Mouse (Mus musculus) embryonic facial prominence, embryonic 15.5 days (tissue): ENCODE measurements around the gene Crtap. TPM values are rescaled to one million over a fixed set of nuclear protein-coding genes. Genes with fewer than 3 reads are reported as not detected.

ENCODE experiments used
- ATAC-seq: fragments of 200-750 bp; cut with Nextera tagmentation; 2 replicates; pipeline ENCODE4 v1.8.0; 2017; ENCODE audit warnings: low read depth, moderate TSS enrichment; ENCODE audit not compliant: insufficient number of reproducible peaks, low FRiP score, low TSS enrichment
- H3K27ac ChIP-seq: fragments of 300-500 bp; sonication (generic); replicated peaks from 2 replicates; pipeline ENCODE4 v1.5.1; 2015; ENCODE audit warnings: mild to moderate bottlenecking, inconsistent platforms
- H3K27me3 ChIP-seq: fragments of 300-500 bp; sonication (generic); 2 replicates; pipeline ENCODE4 v1.6.1; 2015; ENCODE audit warnings: inconsistent platforms
- H3K36me3 ChIP-seq: fragments of 300-500 bp; sonication (generic); 2 replicates; pipeline ENCODE4 v1.6.1; 2015; ENCODE audit warnings: mild to moderate bottlenecking, inconsistent platforms
- H3K4me1 ChIP-seq: fragments of 300-500 bp; sonication (generic); 2 replicates; pipeline ENCODE4 v1.6.1; 2015; ENCODE audit warnings: inconsistent platforms
- H3K4me2 ChIP-seq: fragments of 300-500 bp; sonication (generic); replicated peaks from 2 replicates; pipeline ENCODE4 v1.6.1; 2015; ENCODE audit warnings: mild to moderate bottlenecking, inconsistent platforms
- H3K4me3 ChIP-seq: fragments of 300-500 bp; sonication (generic); replicated peaks from 2 replicates; pipeline ENCODE4 v1.5.1; 2015; ENCODE audit warnings: mild to moderate bottlenecking, inconsistent platforms
- H3K9ac ChIP-seq: fragments of 300-500 bp; sonication (generic); 2 replicates; pipeline ENCODE4 v1.6.1; 2015; ENCODE audit warnings: inconsistent platforms
- H3K9me3 ChIP-seq: fragments of 300-500 bp; sonication (generic); replicated peaks from 2 replicates; pipeline ENCODE4 v1.6.1; 2016; ENCODE audit warnings: inconsistent platforms
- WGBS: fragments of 180-500 bp; shearing (Covaris S2); methylation state at CpG from one replicate; pipeline ENCODE4 v1.1.7; 2015; 5-methylcytosine and 5-hydroxymethylcytosine counted together
- polyA plus RNA-seq: library from polyadenylated mRNA; unstranded; fragments of >200 nt; fragmentation: Nextera tagmentation; extraction: Ambion mirVana; gene quantifications from 2 replicates; pipeline ENCODE4 v1.2.1, GENCODE M21; 2015

The Crtap gene
- polyA plus RNA-seq, 1 experiment from 2014 or later, result 204 TPM

GRCm38 (mm10) chr9:114416646-114417517 lies 26.4 kb upstream of the Crtap start:
- H3K27ac ChIP-seq, result no peak overlapping the region
- no peaks in the 10 kb centered on the region for H3K9me3 ChIP-seq
- no peaks in the 10 kb centered on the region for H3K4me1 ChIP-seq
- WGBS, result 87% methylated on average over 21 of the region's 21 CpGs
- no peak for ATAC-seq
- H3K27me3 ChIP-seq, result no peaks in the 10 kb centered on the region
- no peak overlapping the region for H3K4me2 ChIP-seq
- H3K9ac ChIP-seq, result no peak overlapping the region
- no peak overlapping the region for H3K4me3 ChIP-seq
- H3K36me3 ChIP-seq, result peaks cover 7% of the 10 kb centered on the region

GRCm38 (mm10) chr9:114415701-114416100 lies 25.2 kb upstream of the Crtap start:
- Histone ChIP-seq H3K27me3 (no peaks in the 10 kb centered on the region), H3K9me3 (no peaks in the 10 kb centered on the region), H3K36me3 (peaks cover 17% of the 10 kb centered on the region), H3K9ac (no peak overlapping the region), H3K27ac (no peak overlapping the region), H3K4me1 (no peaks in the 10 kb centered on the region), H3K4me3 (no peak overlapping the region), H3K4me2 (no peak overlapping the region)
- 24% methylated on average over 11 of the region's 11 CpGs for WGBS
- ATAC-seq, result no peak

DNA sequence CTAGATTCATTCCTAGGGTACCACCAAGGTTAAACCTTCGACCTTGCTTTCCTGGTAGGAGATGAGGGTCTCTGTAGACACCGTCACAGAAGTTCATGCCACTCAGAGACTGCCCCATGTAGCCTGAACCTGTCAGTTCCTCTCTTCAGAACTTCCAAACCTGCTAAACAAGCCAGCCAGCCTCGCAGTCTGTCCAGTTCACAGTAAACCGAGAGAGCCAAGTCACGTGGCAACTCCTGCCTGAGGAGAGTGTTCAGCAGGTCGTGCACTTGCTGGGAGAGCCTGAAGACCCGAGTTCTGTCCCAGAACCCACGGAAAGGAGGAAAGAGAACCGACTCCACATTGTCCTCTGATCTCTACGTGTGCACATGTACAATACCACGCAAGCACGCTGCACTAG lies 23.4 kb upstream of the Crtap start:
- H3K4me2 ChIP-seq, result no peak overlapping the region
- no peaks in the 10 kb centered on the region for H3K9me3 ChIP-seq
- WGBS, result 79% methylated on average over 12 of the region's 12 CpGs
- no peak overlapping the region for H3K27ac ChIP-seq
- H3K27me3 ChIP-seq, result no peaks in the 10 kb centered on the region
- H3K9ac ChIP-seq, result no peak overlapping the region
- ATAC-seq, result no peak
- peaks cover 31% of the 10 kb centered on the region for H3K36me3 ChIP-seq
- no peaks in the 10 kb centered on the region for H3K4me1 ChIP-seq
- no peak overlapping the region for H3K4me3 ChIP-seq

- Histone ChIP-seq H3K27me3 (no peaks in the 10 kb centered on the region), H3K9me3 (no peaks in the 10 kb centered on the region), H3K36me3 (peaks cover 44% of the 10 kb centered on the region), H3K4me1 (no peaks in the 10 kb centered on the region), H3K27ac (no peak overlapping the region), H3K4me3 (no peak overlapping the region), H3K4me2 (no peak overlapping the region), H3K9ac (no peak overlapping the region)
- 92% methylated on average over 9 of the region's 9 CpGs for WGBS
- ATAC-seq, result no peak
Measured at GRCm38 (mm10) chr9:114412406-114412805, 21.9 kb upstream of the Crtap start.

- H3K9me3 ChIP-seq, result no peaks in the 10 kb centered on the region
- 85% methylated on average over 5 of the region's 5 CpGs for WGBS
- peaks cover 50% of the 10 kb centered on the region for H3K36me3 ChIP-seq
- H3K9ac ChIP-seq, result no peak overlapping the region
- no peak overlapping the region for H3K4me3 ChIP-seq
- H3K4me2 ChIP-seq, result no peak overlapping the region
- H3K27ac ChIP-seq, result no peak overlapping the region
- ATAC-seq, result no peak
- no peaks in the 10 kb centered on the region for H3K27me3 ChIP-seq
- H3K4me1 ChIP-seq, result no peaks in the 10 kb centered on the region
Measured at GRCm38 (mm10) chr9:114411295-114411694, 20.8 kb upstream of the Crtap start.

GRCm38 (mm10) chr9:114410313-114410862 lies 19.9 kb upstream of the Crtap start:
- no peaks in the 10 kb centered on the region for H3K27me3 ChIP-seq
- no peaks in the 10 kb centered on the region for H3K9me3 ChIP-seq
- peaks cover 56% of the 10 kb centered on the region for H3K36me3 ChIP-seq
- no peak for ATAC-seq
- H3K27ac ChIP-seq, result no peak overlapping the region
- H3K4me3 ChIP-seq, result no peak overlapping the region
- no peaks in the 10 kb centered on the region for H3K4me1 ChIP-seq
- no peak overlapping the region for H3K9ac ChIP-seq
- H3K4me2 ChIP-seq, result no peak overlapping the region
- WGBS, result 94% methylated on average over 11 of the region's 11 CpGs

GRCm38 (mm10) chr9:114407676-114408075 lies 17.2 kb upstream of the Crtap start:
- Histone ChIP-seq H3K4me3 (no peak overlapping the region), H3K27me3 (no peaks in the 10 kb centered on the region), H3K4me2 (no peak overlapping the region), H3K9me3 (no peaks in the 10 kb centered on the region), H3K9ac (no peak overlapping the region), H3K4me1 (no peaks in the 10 kb centered on the region), H3K27ac (no peak overlapping the region), H3K36me3 (peaks cover 71% of the 10 kb centered on the region)
- WGBS, result 90% methylated on average over 2 of the region's 2 CpGs
- no peak for ATAC-seq

DNA sequence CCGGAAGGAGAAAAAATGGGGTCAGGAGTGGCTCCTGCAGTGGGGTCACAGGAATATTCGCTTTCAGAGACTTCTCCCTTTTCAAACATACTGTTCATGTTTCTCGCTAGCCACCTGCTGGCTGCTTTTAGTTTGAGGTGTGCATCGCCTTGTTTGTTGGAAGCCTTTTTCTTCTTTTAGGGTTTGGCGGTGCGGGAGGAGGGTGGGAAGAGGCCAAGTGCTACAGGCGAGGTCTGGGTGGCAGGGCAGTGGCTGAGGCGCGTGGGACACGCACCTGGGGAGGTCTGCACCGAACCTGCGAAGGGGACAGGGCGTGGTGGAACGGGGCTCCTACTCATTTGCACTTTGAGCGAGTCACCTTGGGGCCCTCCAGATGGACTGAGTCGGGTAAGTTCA lies 11.2 kb upstream of the Crtap start:
- Histone ChIP-seq H3K9ac (peak overlapping the region; percentile 88), H3K27me3 (no peaks in the 10 kb centered on the region), H3K4me3 (peak overlapping the region; percentile 91), H3K36me3 (peaks cover 22% of the 10 kb centered on the region), H3K9me3 (no peaks in the 10 kb centered on the region), H3K4me2 (peak overlapping the region; percentile 76), H3K27ac (peak overlapping the region; percentile 96), H3K4me1 (peaks cover 12% of the 10 kb centered on the region)
- 3% methylated on average over 16 of the region's 16 CpGs for WGBS
- no peak for ATAC-seq

- H3K4me1 ChIP-seq, result peaks cover 12% of the 10 kb centered on the region
- peak within 1 kb of the TSS; percentile 96 for H3K27ac ChIP-seq
- no peaks in the 10 kb centered on the region for H3K9me3 ChIP-seq
- ATAC-seq, result peak; percentile 97
- no peaks in the 10 kb centered on the region for H3K27me3 ChIP-seq
- peak within 1 kb of the TSS; percentile 91 for H3K4me3 ChIP-seq
- peak within 1 kb of the TSS; percentile 76 for H3K4me2 ChIP-seq
- WGBS, result under 1% methylated on average over 73 of the region's 73 CpGs
- H3K9ac ChIP-seq, result peak within 1 kb of the TSS; percentile 88
- peaks cover 20% of the 10 kb centered on the region for H3K36me3 ChIP-seq
Measured at GRCm38 (mm10) chr9:114400949-114401684, 10.6 kb upstream of the Crtap start, which contains the start of the genes Glb1 and Tmppe. Gene Glb1, plus strand, starts transcription at chr9:114401076. Gene Tmppe, plus strand, starts transcription at chr9:114401105.

DNA sequence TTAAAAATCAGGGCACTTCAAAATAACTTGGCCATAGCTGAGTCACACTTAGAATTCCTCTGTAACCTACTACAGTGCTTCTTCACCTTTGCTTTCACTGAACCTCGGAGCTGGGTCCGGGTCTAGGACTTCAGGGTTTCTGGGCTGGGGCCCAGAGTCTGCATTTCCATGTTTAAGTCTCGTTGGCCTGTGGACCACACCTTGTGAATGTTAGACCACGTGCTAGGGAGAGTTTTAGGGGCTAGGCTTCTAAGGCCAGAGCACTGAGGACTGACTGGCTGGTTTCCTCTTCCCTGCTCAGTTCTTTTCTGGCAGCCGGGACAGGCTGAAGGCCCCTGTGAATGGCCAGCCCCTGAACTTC lies 10.1 kb upstream of the Crtap start:
- ATAC-seq, result peak; percentile 53
- H3K9ac ChIP-seq, result 0 out of 2 replicates have a peak overlapping the region, but pooled peaks have one; percentile 88
- no peaks in the 10 kb centered on the region for H3K9me3 ChIP-seq
- H3K27ac ChIP-seq, result peak overlapping the region; percentile 96
- 20% methylated on average over 5 of the region's 5 CpGs for WGBS
- H3K4me3 ChIP-seq, result peak overlapping the region; percentile 91
- peaks cover 17% of the 10 kb centered on the region for H3K36me3 ChIP-seq
- H3K27me3 ChIP-seq, result no peaks in the 10 kb centered on the region
- H3K4me1 ChIP-seq, result peaks cover 12% of the 10 kb centered on the region
- H3K4me2 ChIP-seq, result peak overlapping the region; percentile 76

GRCm38 (mm10) chr9:114399680-114400079 lies 9.2 kb upstream of the Crtap start:
- H3K9ac ChIP-seq, result no peak overlapping the region
- H3K27ac ChIP-seq, result no peak overlapping the region
- no peak overlapping the region for H3K4me3 ChIP-seq
- H3K27me3 ChIP-seq, result no peaks in the 10 kb centered on the region
- peaks cover 8% of the 10 kb centered on the region for H3K36me3 ChIP-seq
- no peaks in the 10 kb centered on the region for H3K9me3 ChIP-seq
- H3K4me1 ChIP-seq, result peaks cover 12% of the 10 kb centered on the region
- ATAC-seq, result no peak
- no peak overlapping the region for H3K4me2 ChIP-seq
- 89% methylated on average over 12 of the region's 12 CpGs for WGBS
